Mouse (Mus musculus): Measurements from ENCODE around the gene Nfasc. TPM values are rescaled to one million over a fixed set of nuclear protein-coding genes. Genes with fewer than 3 reads are reported as not detected.

Gene Nfasc
- total and polyA plus RNA-seq, 3 experiments = 0.04 TPM; not detected in 2

GRCm38 (mm10) chr1:132654769-132655168 lies 86.8 kb downstream of the Nfasc start:
- in situ Hi-C loops (cut with MboI; ENCODE audit: low pct_ligation_motif_present, low pct_unique_long_range_greater_than_20kb, low sequenced_read_pairs) = no loop called here

GRCm38 (mm10) chr1:132653841-132654457 lies 87.6 kb downstream of the Nfasc start:
- Histone ChIP-seq H3K27me3 (replicated peaks) (peaks cover 95% of the 10 kb centered on the region), H3K36me3 (replicated peaks in 1 of 2; ENCODE audit: control insufficient read depth in 1 of 2, insufficient read depth in 1 of 2, low read length in 1 of 2) (no peaks in the 10 kb centered on the region), H3K27ac (ENCODE audit: insufficient read depth, low read depth) (no peak overlapping the region), H3K4me1 (ENCODE audit: control insufficient read depth in 1 of 2, insufficient read depth in 2 of 2) (no peaks in the 10 kb centered on the region), H3K79me2 (replicated peaks; ENCODE audit: control insufficient read depth, extremely low read depth, insufficient read depth, poor library complexity, severe bottlenecking) (no peaks in the 10 kb centered on the region), H3K9ac (ENCODE audit: insufficient read depth, low read depth) (no peak overlapping the region), H3K9me3 (replicated peaks; ENCODE audit: low read length) (no peaks in the 10 kb centered on the region), H3K4me3 (replicated peaks in 1 of 3; ENCODE audit: low read depth in 2 of 3, low read length in 2 of 3, poor library complexity in 1 of 3) (no peak overlapping the region), H3K4me2 (ENCODE audit: insufficient read depth, low read depth, poor library complexity, severe bottlenecking) (no peak overlapping the region)
- dilution Hi-C loops (cut with MboI; ENCODE audit: extremely low pct_ligation_motif_present, extremely low pct_unique_long_range_greater_than_20kb, low sequenced_read_pairs) (no loop called here), in situ Hi-C loops (cut with MboI; ENCODE audit: low pct_ligation_motif_present, low pct_unique_long_range_greater_than_20kb, low sequenced_read_pairs) (no loop called here)
- no peak for TF ChIP-seq TCF12 (IDR thresholded peaks at IDR 0.05; ENCODE audit: low read depth, low read length)
- TF ChIP-seq USF2 (conservative IDR thresholded peaks at IDR 0.05; ENCODE audit: low read depth, low read length) = no peak
- TF ChIP-seq POLR2A (IDR thresholded peaks at IDR 0.05; ENCODE audit: low read depth, low read length) = no peak
- TF ChIP-seq CHD2 (IDR thresholded peaks at IDR 0.05; ENCODE audit: low read length) = no peak
- TF ChIP-seq E2F4 (IDR thresholded peaks at IDR 0.05; ENCODE audit: insufficient replicate concordance, low read depth, low read length) = no peak
- no peak for TF ChIP-seq ZMIZ1 (IDR thresholded peaks at IDR 0.05; ENCODE audit: low read depth, low read length)
- TF ChIP-seq CTCF (conservative IDR thresholded peaks at IDR 0.05 in 1 of 2, IDR thresholded peaks at IDR 0.05 in 1 of 2; ENCODE audit: low read depth in 2 of 2, low read length in 2 of 2) = no peak
- no peak for TF ChIP-seq MAFK (IDR thresholded peaks at IDR 0.05; ENCODE audit: insufficient replicate concordance, low read length)
- no peak for DNase-seq (ENCODE audit: extremely low read depth)

More at GRCm38 (mm10) chr1:132654769-132655168, 86.8 kb downstream of the Nfasc start:
- no peaks in the 10 kb centered on the region for H3K4me1 ChIP-seq (ENCODE audit: control insufficient read depth in 1 of 2, insufficient read depth in 2 of 2)
- dilution Hi-C loops (cut with MboI; ENCODE audit: extremely low pct_ligation_motif_present, extremely low pct_unique_long_range_greater_than_20kb, low sequenced_read_pairs) = no loop called here
- no peak overlapping the region for H3K27ac ChIP-seq (ENCODE audit: insufficient read depth, low read depth)
- peaks cover 95% of the 10 kb centered on the region for H3K27me3 ChIP-seq (replicated peaks)
- H3K9ac ChIP-seq (ENCODE audit: insufficient read depth, low read depth) = no peak overlapping the region
- DNase-seq (ENCODE audit: extremely low read depth) = no peak
- H3K4me2 ChIP-seq (ENCODE audit: insufficient read depth, low read depth, poor library complexity, severe bottlenecking) = no peak overlapping the region
- no peaks in the 10 kb centered on the region for H3K9me3 ChIP-seq (replicated peaks; ENCODE audit: low read length)
- no peaks in the 10 kb centered on the region for H3K36me3 ChIP-seq (replicated peaks in 1 of 2; ENCODE audit: control insufficient read depth in 1 of 2, insufficient read depth in 1 of 2, low read length in 1 of 2)
- H3K79me2 ChIP-seq (replicated peaks; ENCODE audit: control insufficient read depth, extremely low read depth, insufficient read depth, poor library complexity, severe bottlenecking) = no peaks in the 10 kb centered on the region
- TF ChIP-seq HCFC1 (IDR thresholded peaks at IDR 0.05; ENCODE audit: low read depth, low read length) (no peak), POLR2AphosphoS2 (IDR thresholded peaks at IDR 0.05; ENCODE audit: low read depth, low read length) (no peak)
- H3K4me3 ChIP-seq (replicated peaks in 1 of 3; ENCODE audit: low read depth in 2 of 3, low read length in 2 of 3, poor library complexity in 1 of 3) = no peak overlapping the region

GRCm38 (mm10) chr1:132653161-132653560 lies 88.4 kb downstream of the Nfasc start:
- peaks cover 97% of the 10 kb centered on the region for H3K27me3 ChIP-seq (replicated peaks)
- H3K79me2 ChIP-seq (replicated peaks; ENCODE audit: control insufficient read depth, extremely low read depth, insufficient read depth, poor library complexity, severe bottlenecking) = no peaks in the 10 kb centered on the region
- no peak overlapping the region for H3K27ac ChIP-seq (ENCODE audit: insufficient read depth, low read depth)
- H3K4me1 ChIP-seq (ENCODE audit: control insufficient read depth in 1 of 2, insufficient read depth in 2 of 2) = no peaks in the 10 kb centered on the region
- in situ Hi-C loops (cut with MboI; ENCODE audit: low pct_ligation_motif_present, low pct_unique_long_range_greater_than_20kb, low sequenced_read_pairs) (no loop called here), dilution Hi-C loops (cut with MboI; ENCODE audit: extremely low pct_ligation_motif_present, extremely low pct_unique_long_range_greater_than_20kb, low sequenced_read_pairs) (no loop called here)
- H3K4me2 ChIP-seq (ENCODE audit: insufficient read depth, low read depth, poor library complexity, severe bottlenecking) = no peak overlapping the region
- H3K9me3 ChIP-seq (replicated peaks; ENCODE audit: low read length) = no peaks in the 10 kb centered on the region
- no peak overlapping the region for H3K9ac ChIP-seq (ENCODE audit: insufficient read depth, low read depth)
- H3K36me3 ChIP-seq (replicated peaks in 1 of 2; ENCODE audit: control insufficient read depth in 1 of 2, insufficient read depth in 1 of 2, low read length in 1 of 2) = no peaks in the 10 kb centered on the region
- DNase-seq (ENCODE audit: extremely low read depth) = no peak
- H3K4me3 ChIP-seq (replicated peaks in 1 of 3; ENCODE audit: low read depth in 2 of 3, low read length in 2 of 3, poor library complexity in 1 of 3) = no peak overlapping the region
- TF ChIP-seq JUND (conservative IDR thresholded peaks at IDR 0.05; ENCODE audit: low read depth, low read length) = no peak
- no peak for TF ChIP-seq ZC3H11A (IDR thresholded peaks at IDR 0.05; ENCODE audit: low read depth, low read length)
- TF ChIP-seq MAX (IDR thresholded peaks at IDR 0.05; ENCODE audit: low read length) = no peak
- TF ChIP-seq USF2 (conservative IDR thresholded peaks at IDR 0.05; ENCODE audit: low read depth, low read length) = no peak
- no peak for TF ChIP-seq MXI1 (IDR thresholded peaks at IDR 0.05; ENCODE audit: low read depth, low read length)
- TF ChIP-seq MEF2A (IDR thresholded peaks at IDR 0.05; ENCODE audit: borderline replicate concordance, low read depth, low read length) = no peak
- TF ChIP-seq EP300 (IDR thresholded peaks at IDR 0.05; ENCODE audit: low read length) = no peak
- TF ChIP-seq POLR2AphosphoS2 (IDR thresholded peaks at IDR 0.05; ENCODE audit: low read depth, low read length) = no peak
- TF ChIP-seq ZMIZ1 (IDR thresholded peaks at IDR 0.05; ENCODE audit: low read depth, low read length) = no peak
- TF ChIP-seq ETS1 (conservative IDR thresholded peaks at IDR 0.05; ENCODE audit: low read depth, low read length) = no peak
- no peak for TF ChIP-seq TBP (conservative IDR thresholded peaks at IDR 0.05; ENCODE audit: low read depth, low read length)
- no peak for TF ChIP-seq NELFE (IDR thresholded peaks at IDR 0.05; ENCODE audit: low read depth, low read length)
- no peak for TF ChIP-seq SMC3 (IDR thresholded peaks at IDR 0.05; ENCODE audit: low read depth, low read length)
- TF ChIP-seq MAZ (IDR thresholded peaks at IDR 0.05; ENCODE audit: low read depth, low read length) = no peak
- TF ChIP-seq MAFK (IDR thresholded peaks at IDR 0.05; ENCODE audit: insufficient replicate concordance, low read length) = no peak
- no peak for TF ChIP-seq RAD21 (IDR thresholded peaks at IDR 0.05; ENCODE audit: low read depth, low read length)
- TF ChIP-seq CTCF (conservative IDR thresholded peaks at IDR 0.05 in 1 of 2, IDR thresholded peaks at IDR 0.05 in 1 of 2; ENCODE audit: low read depth in 2 of 2, low read length in 2 of 2) = no peak
- no peak for TF ChIP-seq JUN (IDR thresholded peaks at IDR 0.05; ENCODE audit: insufficient read depth, low read depth, low read length)
- TF ChIP-seq POLR2A (IDR thresholded peaks at IDR 0.05; ENCODE audit: low read depth, low read length) = no peak
